Mouse (Mus musculus) gastrocnemius, postnatal 4 days (tissue): Measurements from ENCODE around the gene Faah. TPM values are rescaled to one million over a fixed set of nuclear protein-coding genes. Genes with fewer than 3 reads are reported as not detected.

Experiments
- total RNA-seq, 2 experiments: library from RNA; stranded (reverse); gene quantifications; 2 replicates each; pipeline ENCODE4 v1.2.3; 2021

Faah gene
- total RNA-seq, 2 experiments from 2014 or later = 0.15 to 0.57 TPM

Other genes starting within 250 kb of the Faah start
- gene Tex38, start 236.9 kb downstream of the Faah start, total RNA-seq = 1 to 10 TPM; 1.0 to 1.1 TPM
- gene Atpaf1, start 233.1 kb downstream of the Faah start, total RNA-seq = 10 to 100 TPM; 30.3 to 32.0 TPM
- 1 to 10 TPM; 5.5 to 8.1 TPM for gene Mob3c, start 189.8 kb downstream of the Faah start, total RNA-seq
- gene Mknk1, start 178.7 kb downstream of the Faah start, total RNA-seq = 10 to 100 TPM; 45.8 to 47.8 TPM
- not detected for gene Kncn, start 133.5 kb downstream of the Faah start, total RNA-seq
- gene 6430628N08Rik, start 127.3 kb downstream of the Faah start, total RNA-seq = not detected
- not detected for gene Dmbx1, start 78.0 kb downstream of the Faah start, total RNA-seq
- 10 to 100 TPM; 15.0 TPM for gene Nsun4, start 36.0 kb upstream of the Faah start, total RNA-seq
- 100 to 1,000 TPM; 735 to 767 TPM for gene Uqcrh, start 57.1 kb upstream of the Faah start, total RNA-seq
- 10 to 100 TPM; 44.2 to 44.8 TPM for gene Lrrc41, start 57.3 kb upstream of the Faah start, total RNA-seq
- 1 to 10 TPM; 5.3 to 6.6 TPM for gene Rad54l, start 105.8 kb upstream of the Faah start, total RNA-seq
- 10 to 100 TPM; 56.4 to 56.9 TPM for gene Pomgnt1, start 105.9 kb upstream of the Faah start, total RNA-seq
- 1 to 10 TPM; 6.8 to 7.6 TPM for gene Lurap1, start 133.4 kb upstream of the Faah start, total RNA-seq
- not detected for gene Tspan1, start 149.7 kb upstream of the Faah start, total RNA-seq
- not detected for gene 1700042G07Rik, start 155.4 kb upstream of the Faah start, total RNA-seq
- gene Gm49337, start 155.5 kb upstream of the Faah start, total RNA-seq = not detected
- gene Pik3r3, start 203.7 kb upstream of the Faah start, total RNA-seq = 10 to 100 TPM in 1 of 2 experiments, 1 to 10 TPM in 1; 9.7 to 17.1 TPM